Mouse (Mus musculus) G1E (cell line): ENCODE measurements at regions not wholly inside any gene's neighbourhood (a gene's known extent, or its start where the extent isn't known, plus 50 kb on each side); places are given as distances from the start of the nearest gene placed in this dataset.
A peak's percentile ranks its signal among the peaks of the same experiment; 100 is the strongest.

Experiments
- ATAC-seq: 2 replicates; pipeline ENCODE4 v1.8.0; 2016; ENCODE audit warnings: mild to moderate bottlenecking; ENCODE audit not compliant: insufficient number of reproducible peaks, poor library complexity, low FRiP score, severe bottlenecking; ENCODE audit errors: extremely low read depth
- DNase-seq: peaks from one replicate; pipeline ENCODE4 v3.0.0; 2012; ENCODE audit warnings: low spot score
- H3K27me3 ChIP-seq: 2 replicates; pipeline ENCODE4 v1.6.1; 2012; ENCODE audit warnings: mild to moderate bottlenecking, low read length, inconsistent platforms; ENCODE audit not compliant: insufficient read depth
- H3K36me3 ChIP-seq: replicated peaks from 2 replicates; pipeline ENCODE3; 2012; ENCODE audit warnings: mild to moderate bottlenecking, inconsistent platforms
- H3K4me1 ChIP-seq: 2 replicates; pipeline ENCODE4 v1.6.1; 2012; ENCODE audit warnings: low read depth, low read length, inconsistent platforms, mixed read lengths; ENCODE audit not compliant: insufficient read depth
- H3K4me3 ChIP-seq: 2 replicates; pipeline ENCODE4 v1.5.1; 2012; ENCODE audit warnings: low read depth, mild to moderate bottlenecking, inconsistent platforms, low read length, moderate library complexity, mixed read lengths
- H3K9me3 ChIP-seq: replicated peaks from 2 replicates; pipeline ENCODE4 v1.6.1; 2012; ENCODE audit warnings: inconsistent platforms
- CTCF ChIP-seq: IDR thresholded peaks from 2 replicates; pipeline ENCODE4 v1.5.1; 2012; ENCODE audit warnings: low read depth, low read length, inconsistent platforms, mixed read lengths
- GATA1 ChIP-seq: IDR thresholded peaks from 2 replicates; pipeline ENCODE4 v1.6.1; 2012; ENCODE audit warnings: borderline replicate concordance, low read length, inconsistent platforms, mixed read lengths
- GATA2 ChIP-seq: IDR thresholded peaks from 2 replicates; pipeline ENCODE4 v1.6.1; 2012; ENCODE audit warnings: low read depth, low read length, inconsistent platforms, borderline replicate concordance
- POLR2AphosphoS5 ChIP-seq: IDR thresholded peaks from 2 replicates; pipeline ENCODE4 v1.6.1; 2012; ENCODE audit warnings: low read depth, low read length, inconsistent platforms; ENCODE audit not compliant: insufficient replicate concordance
- TAL1 ChIP-seq: conservative IDR thresholded peaks from 2 replicates; pipeline ENCODE4 v1.6.1; 2012; ENCODE audit warnings: low read depth, low read length, inconsistent platforms, mixed read lengths

DNA sequence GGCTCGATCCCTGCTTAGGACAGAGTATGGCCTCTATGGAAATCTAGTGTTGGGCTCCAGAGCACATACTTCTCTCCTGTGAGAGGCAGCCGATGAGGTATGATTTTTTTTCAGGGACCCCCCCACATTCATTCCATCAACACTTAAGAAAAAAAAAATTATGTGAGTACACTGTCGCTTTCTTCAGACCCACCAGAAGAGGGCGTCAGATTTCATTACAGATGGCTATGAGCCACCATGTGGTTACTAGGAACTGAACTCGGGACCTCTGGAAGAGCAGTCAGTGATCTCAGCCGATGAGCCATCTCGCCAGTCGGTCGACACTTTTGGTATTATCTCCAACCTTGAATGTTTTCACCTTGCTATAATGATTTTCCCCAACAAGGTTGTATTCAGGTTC lies 145.4 kb upstream of the Plxnc1 start:
- Histone ChIP-seq H3K9me3 (no peaks in the 10 kb centered on the region), H3K4me3 (no peak overlapping the region), H3K27me3 (peaks cover 49% of the 10 kb centered on the region), H3K4me1 (peaks cover 10% of the 10 kb centered on the region; the same call in 1 of the 2 replicates), H3K36me3 (no peaks in the 10 kb centered on the region)
- DNase-seq (no peak), ATAC-seq (no peak)
- TF ChIP-seq GATA2 (no peak), GATA1 (no peak), CTCF (no peak), TAL1 (no peak), POLR2AphosphoS5 (no peak)

DNA sequence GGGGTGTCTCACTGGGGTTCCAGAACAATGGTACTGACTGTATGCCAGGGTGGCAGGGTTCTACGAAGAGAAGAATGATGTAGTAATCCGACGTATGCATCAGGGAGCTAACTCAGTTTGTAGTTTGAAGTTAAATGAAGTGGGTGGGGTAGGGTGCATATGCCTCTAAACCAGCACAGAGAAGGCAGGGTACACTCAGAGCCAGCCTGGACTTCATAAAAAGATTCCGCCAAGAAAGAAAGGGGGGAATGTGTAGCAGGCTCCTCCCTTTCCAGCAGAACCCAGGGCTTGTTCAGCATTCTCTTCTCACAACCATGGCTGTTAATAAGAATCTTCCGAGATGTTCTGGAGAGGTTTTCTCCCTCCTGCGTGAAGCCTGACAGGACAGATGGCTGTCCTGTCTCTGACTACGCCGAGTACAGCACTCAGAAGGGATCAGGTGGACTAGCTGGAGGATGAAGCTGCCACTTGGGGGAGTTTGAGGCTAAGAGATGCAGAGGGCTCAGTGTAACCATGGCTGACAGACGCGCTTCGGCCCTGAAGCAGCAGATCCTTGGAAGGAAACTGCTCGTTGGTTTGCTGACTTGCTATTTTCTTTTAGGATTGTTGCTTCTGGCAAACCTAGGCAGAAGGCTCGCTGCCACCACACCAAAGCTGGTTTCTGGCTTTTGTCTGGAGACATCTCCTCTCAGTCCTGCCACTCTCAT lies 143.4 kb upstream of the Plxnc1 start:
- H3K9me3 ChIP-seq, result no peaks in the 10 kb centered on the region
- H3K4me3 ChIP-seq, result no peak overlapping the region
- TF ChIP-seq CTCF (no peak), GATA1 (no peak), POLR2AphosphoS5 (no peak), GATA2 (no peak), TAL1 (no peak)
- no peak for DNase-seq
- no peaks in the 10 kb centered on the region for H3K36me3 ChIP-seq
- H3K4me1 ChIP-seq, result peaks cover 10% of the 10 kb centered on the region; the same call in 1 of the 2 replicates
- H3K27me3 ChIP-seq, result peaks cover 52% of the 10 kb centered on the region
- ATAC-seq, result no peak

DNA sequence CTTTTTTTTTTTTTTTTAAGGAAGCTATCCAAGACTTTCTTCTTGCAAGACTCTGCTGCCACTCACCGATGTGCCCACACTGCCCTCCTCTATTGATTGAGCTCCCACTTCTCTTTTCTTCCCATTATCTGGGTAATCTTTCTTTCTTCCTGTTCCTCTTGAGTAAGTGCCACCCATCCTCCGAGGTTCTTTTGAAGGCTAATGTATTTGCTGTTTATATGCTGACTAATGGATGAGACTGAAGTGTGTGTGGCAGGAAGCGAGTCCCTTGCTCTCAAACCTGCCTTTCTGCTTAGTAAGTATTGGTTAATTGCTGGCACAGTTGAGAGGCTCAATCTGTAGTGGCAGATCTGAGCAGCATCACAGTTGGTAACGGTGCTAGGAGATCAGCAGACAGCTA lies 142.1 kb upstream of the Plxnc1 start:
- DNase-seq, result no peak
- TF ChIP-seq POLR2AphosphoS5 (no peak), CTCF (no peak), TAL1 (no peak), GATA1 (no peak), GATA2 (no peak)
- no peaks in the 10 kb centered on the region for H3K36me3 ChIP-seq
- H3K4me1 ChIP-seq, result peaks cover 10% of the 10 kb centered on the region; the same call in 1 of the 2 replicates
- H3K4me3 ChIP-seq, result no peak overlapping the region
- H3K9me3 ChIP-seq, result no peaks in the 10 kb centered on the region
- ATAC-seq, result peak; percentile 62
- H3K27me3 ChIP-seq, result peaks cover 54% of the 10 kb centered on the region

DNA sequence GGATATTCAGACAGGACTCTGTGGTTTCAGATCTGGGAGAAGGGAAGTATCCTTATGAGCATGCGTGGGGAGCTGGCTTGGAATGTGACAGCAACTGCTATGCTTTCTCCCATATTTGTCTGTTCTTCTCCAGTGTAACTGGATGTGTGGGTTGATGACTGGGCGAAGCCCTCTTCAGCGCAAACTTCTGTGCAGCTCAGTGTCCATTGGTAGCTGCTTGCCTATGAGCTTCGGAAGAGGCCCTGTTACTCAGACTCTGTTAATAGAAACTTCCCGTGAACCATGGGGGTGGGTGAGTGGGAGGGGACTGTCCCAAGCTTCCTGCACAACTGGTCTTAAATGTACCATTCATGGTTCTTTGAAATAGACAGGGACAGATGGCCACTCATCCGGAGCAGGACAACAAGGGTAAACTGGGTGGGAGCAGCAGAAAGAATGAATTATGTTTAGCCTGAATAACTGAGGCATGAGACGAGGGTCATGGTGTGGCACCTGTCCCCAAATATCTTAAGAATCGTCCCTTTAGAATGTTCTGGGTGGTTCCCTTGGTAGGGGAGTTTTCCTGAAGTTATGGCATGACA lies 141.1 kb upstream of the Plxnc1 start:
- H3K9me3 ChIP-seq, result no peaks in the 10 kb centered on the region
- DNase-seq (no peak), ATAC-seq (no peak)
- TF ChIP-seq CTCF (no peak), GATA1 (no peak), POLR2AphosphoS5 (no peak), TAL1 (no peak), GATA2 (no peak)
- no peak overlapping the region for H3K4me3 ChIP-seq
- peaks cover 56% of the 10 kb centered on the region for H3K27me3 ChIP-seq
- H3K4me1 ChIP-seq, result peaks cover 9% of the 10 kb centered on the region; the same call in 1 of the 2 replicates
- H3K36me3 ChIP-seq, result no peaks in the 10 kb centered on the region

- ATAC-seq (no peak), DNase-seq (no peak)
- TF ChIP-seq GATA2 (no peak), TAL1 (no peak), POLR2AphosphoS5 (no peak), CTCF (no peak), GATA1 (no peak)
- H3K27me3 ChIP-seq, result peaks cover 50% of the 10 kb centered on the region
- no peaks in the 10 kb centered on the region for H3K9me3 ChIP-seq
- no peak overlapping the region for H3K4me3 ChIP-seq
- H3K36me3 ChIP-seq, result no peaks in the 10 kb centered on the region
- H3K4me1 ChIP-seq, result peaks cover 8% of the 10 kb centered on the region; the same call in 1 of the 2 replicates
These were observed 138.9 kb upstream of the Plxnc1 start for GRCm38 (mm10) chr10:95083341-95084148.

DNA sequence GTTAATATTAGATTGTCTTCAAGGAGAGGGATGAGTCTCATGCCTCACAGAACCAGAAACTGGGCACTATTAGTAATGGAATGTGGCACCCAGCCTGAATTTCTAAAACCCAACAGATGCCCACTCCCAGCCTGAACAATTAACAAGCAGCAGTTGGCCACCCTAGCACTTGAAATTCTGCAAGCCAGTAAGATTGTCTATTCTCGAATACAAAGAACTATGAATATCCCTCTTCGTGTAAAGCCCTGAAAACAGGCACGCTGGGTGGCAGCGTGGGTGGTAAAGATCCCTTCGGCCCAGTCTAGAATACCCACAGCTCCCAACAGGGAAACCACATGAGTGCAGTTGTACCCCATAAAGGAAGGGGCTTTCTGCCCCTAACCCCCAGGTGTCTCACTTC lies 138.0 kb upstream of the Plxnc1 start:
- ATAC-seq, result no peak
- DNase-seq, result no peak
- H3K36me3 ChIP-seq, result no peaks in the 10 kb centered on the region
- TF ChIP-seq TAL1 (no peak), CTCF (no peak), POLR2AphosphoS5 (no peak), GATA2 (no peak), GATA1 (no peak)
- H3K4me1 ChIP-seq, result peaks cover 4% of the 10 kb centered on the region; the same call in 1 of the 2 replicates
- no peaks in the 10 kb centered on the region for H3K9me3 ChIP-seq
- H3K27me3 ChIP-seq, result peaks cover 42% of the 10 kb centered on the region
- no peak overlapping the region for H3K4me3 ChIP-seq
